Mouse (Mus musculus) neutrophil, adult 83 days (primary cell): Measurements from ENCODE around the gene Actl10. TPM values are rescaled to one million over a fixed set of nuclear protein-coding genes. Genes with fewer than 3 reads are reported as not detected.

Experiments used
- total RNA-seq, 2 experiments: library from RNA; stranded (reverse); gene quantifications; one replicate each; pipeline ENCODE4 v1.2.4; 2023

Actl10 gene
- under 1 TPM in 1 of 2 experiments, not detected in 1; 0.35 TPM for total RNA-seq

GRCm38 (mm10) chr2:154551476-154551875 is at the start of gene Actl10:
TSS of gene Actl10 (plus strand) at chr2:154551776.

GRCm38 (mm10) chr2:154546711-154547110 is 4.9 kb upstream of the Actl10 start, which contains the start of gene 1700003F12Rik:
TSS of gene 1700003F12Rik (plus strand) at chr2:154547085.

DNA sequence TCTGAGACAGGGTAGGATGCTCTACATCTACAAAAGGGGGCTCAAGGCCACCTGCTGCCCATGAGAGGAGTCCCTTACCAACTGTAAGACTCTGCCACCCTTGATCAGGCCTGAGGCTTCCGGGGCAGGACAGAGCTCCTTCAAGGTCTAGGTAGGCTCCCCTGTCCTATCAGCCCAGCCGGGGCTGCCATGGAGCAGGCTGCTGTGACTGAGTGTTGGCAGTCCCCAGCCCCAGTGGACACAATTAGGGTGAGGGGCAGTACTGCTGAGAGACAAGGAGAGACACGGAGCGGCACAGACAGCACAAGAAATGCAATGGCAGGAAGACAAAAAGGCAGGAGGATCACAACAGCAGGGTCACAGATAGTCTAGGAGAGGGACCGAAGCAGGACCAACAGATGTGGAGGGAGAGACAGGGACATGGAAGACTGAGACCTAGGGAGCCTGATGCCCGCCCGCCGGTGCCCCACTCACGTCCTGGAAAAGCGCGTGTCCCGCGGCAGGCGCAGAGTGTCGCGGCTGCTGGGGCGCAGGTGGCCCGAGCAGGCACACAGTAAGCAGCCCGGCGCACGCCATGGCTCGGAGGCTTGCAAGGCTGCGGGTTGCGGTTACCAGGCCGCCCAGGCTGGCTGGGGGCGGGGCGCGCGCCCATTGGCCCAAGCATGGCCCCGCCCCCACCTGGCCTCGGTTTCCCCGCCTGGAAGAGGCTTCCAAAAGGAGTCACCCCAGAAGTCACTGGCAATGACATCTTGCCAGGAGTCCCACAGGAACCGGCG is 6.9 kb downstream of the Actl10 start, which contains the start of gene Necab3:
Necab3 (minus strand) TSS at position 627 of the 776 bp plus-strand sequence.

DNA sequence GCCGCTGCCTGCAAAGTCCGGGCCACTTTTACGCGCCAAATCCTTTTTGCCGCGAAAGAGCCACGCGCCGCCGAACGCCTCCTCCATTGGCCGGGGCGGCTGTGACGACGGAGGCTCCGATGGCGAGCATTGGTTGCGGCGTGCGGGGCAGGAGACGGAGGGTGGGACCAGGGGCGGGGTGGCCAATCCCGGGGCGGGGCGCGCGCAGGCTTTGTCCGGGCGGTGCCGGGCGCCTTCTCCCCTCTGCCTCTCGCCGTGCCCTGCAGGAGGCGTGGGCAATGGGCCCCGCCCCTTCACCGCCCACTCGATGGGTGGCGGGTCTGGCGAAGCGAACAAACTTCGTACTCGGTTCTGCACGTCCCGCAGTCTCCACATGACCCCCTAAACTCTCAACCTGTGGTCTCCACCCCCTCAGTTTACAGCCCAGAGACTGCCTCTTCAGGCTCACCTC is 18.3 kb downstream of the Actl10 start, which contains the start of gene E2f1:
E2f1 (minus strand) TSS at position 57 of the 451 bp plus-strand sequence.

Other genes with a start within 250 kb of the Actl10 start
- gene Bpifb9b, start 244.5 kb upstream of the Actl10 start, total RNA-seq = not detected
- 1 to 10 TPM; 7.5 to 7.9 TPM for gene Cdk5rap1, start 178.8 kb upstream of the Actl10 start, total RNA-seq
- 1 to 10 TPM; 1.4 to 2.0 TPM for gene Snta1, start 143.7 kb upstream of the Actl10 start, total RNA-seq
- 10 to 100 TPM; 18.3 to 18.5 TPM for gene Cbfa2t2, start 115.3 kb upstream of the Actl10 start, total RNA-seq
- not detected for gene 1700003F12Rik, start 4.7 kb upstream of the Actl10 start, total RNA-seq
- gene Necab3, start 7.1 kb downstream of the Actl10 start, total RNA-seq = 1 to 10 TPM; 2.3 to 2.4 TPM
- gene E2f1, start 18.1 kb downstream of the Actl10 start, total RNA-seq = 10 to 100 TPM; 20.6 to 24.3 TPM
- 10 to 100 TPM; 17.3 to 18.7 TPM for gene Pxmp4, start 51.9 kb downstream of the Actl10 start, total RNA-seq
- gene Zfp341, start 61.5 kb downstream of the Actl10 start, total RNA-seq = 1 to 10 TPM; 4.3 to 4.5 TPM
- gene 4930519P11Rik, start 61.7 kb downstream of the Actl10 start, total RNA-seq = not detected
- 100 to 1,000 TPM; 162 to 170 TPM for gene Chmp4b, start 99.9 kb downstream of the Actl10 start, total RNA-seq
- gene Gm14214, start 218.3 kb downstream of the Actl10 start, total RNA-seq = not detected
- 100 to 1,000 TPM; 178 to 179 TPM for gene Raly, start 239.3 kb downstream of the Actl10 start, total RNA-seq
- not detected for gene a, start 239.6 kb downstream of the Actl10 start, total RNA-seq